Mouse (Mus musculus) left cerebral cortex, adult 18-20 months (tissue): ENCODE data around the gene Anp32e. TPM values are rescaled to one million over a fixed set of nuclear protein-coding genes. Genes with fewer than 3 reads are reported as not detected.

ENCODE experiments used
- DNase-seq, 2 experiments: peaks; one replicate each; pipeline ENCODE4 v3.0.0; 2021 to 2022; ENCODE audit warnings: low spot score in 2 of 2, mixed read lengths in 1 of 2
- total RNA-seq, 2 experiments: library from RNA; stranded (reverse); gene quantifications; 2 replicates each; pipeline ENCODE4 v1.2.3; 2021

Gene Anp32e
- total RNA-seq, 2 experiments from 2014 or later: 95.1 to 109 TPM

GRCm38 (mm10) chr3:95995802-95996428, 66.9 kb downstream of the Anp32e start, which contains the start of gene Plekho1:
Gene Plekho1, minus strand, starts transcription at chr3:95996001.
- DNase-seq: peak; percentile 70 to 79

- no peak for DNase-seq
These were observed 67.5 kb downstream of the Anp32e start for GRCm38 (mm10) chr3:95996451-95997073.

Other genes starting within 250 kb of the Anp32e start
- 1 to 10 TPM; 4.4 to 8.2 TPM for gene Adamtsl4, start 241.3 kb upstream of the Anp32e start, total RNA-seq
- 10 to 100 TPM; 11.2 to 14.2 TPM for gene Ecm1, start 189.7 kb upstream of the Anp32e start, total RNA-seq
- gene Tars2, start 169.0 kb upstream of the Anp32e start, total RNA-seq: 10 to 100 TPM; 37.1 to 39.4 TPM
- 10 to 100 TPM; 64.4 to 64.7 TPM for gene Rprd2, start 110.4 kb upstream of the Anp32e start, total RNA-seq
- 10 to 100 TPM; 30.1 to 32.8 TPM for gene Prpf3, start 73.4 kb upstream of the Anp32e start, total RNA-seq
- gene Mrps21, start 57.7 kb upstream of the Anp32e start, total RNA-seq: 100 to 1,000 TPM; 163 to 166 TPM
- gene Ciart, start 47.0 kb upstream of the Anp32e start, total RNA-seq: 10 to 100 TPM; 10.0 to 17.0 TPM
- 1 to 10 TPM; 3.6 to 6.3 TPM for gene BC028528, start 37.2 kb upstream of the Anp32e start, total RNA-seq
- gene Aph1a, start 35.3 kb upstream of the Anp32e start, total RNA-seq: 10 to 100 TPM; 62.7 to 64.4 TPM
- gene Car14, start 24.6 kb upstream of the Anp32e start, total RNA-seq: 1 to 10 TPM; 6.0 to 7.8 TPM
- gene Plekho1, start 66.8 kb downstream of the Anp32e start, total RNA-seq: 10 to 100 TPM; 73.6 to 81.9 TPM
- gene Vps45, start 129.2 kb downstream of the Anp32e start, total RNA-seq: 10 to 100 TPM; 46.4 to 46.7 TPM
- gene Otud7b, start 175.3 kb downstream of the Anp32e start, total RNA-seq: 10 to 100 TPM; 37.0 to 38.1 TPM
- 1 to 10 TPM; 6.9 to 8.5 TPM for gene Mtmr11, start 232.8 kb downstream of the Anp32e start, total RNA-seq
- 10 to 100 TPM; 48.6 to 50.3 TPM for gene Sf3b4, start 243.1 kb downstream of the Anp32e start, total RNA-seq